8 mouse cellular contexts compared by ENCODE assay signal in the genomic region with DNA sequence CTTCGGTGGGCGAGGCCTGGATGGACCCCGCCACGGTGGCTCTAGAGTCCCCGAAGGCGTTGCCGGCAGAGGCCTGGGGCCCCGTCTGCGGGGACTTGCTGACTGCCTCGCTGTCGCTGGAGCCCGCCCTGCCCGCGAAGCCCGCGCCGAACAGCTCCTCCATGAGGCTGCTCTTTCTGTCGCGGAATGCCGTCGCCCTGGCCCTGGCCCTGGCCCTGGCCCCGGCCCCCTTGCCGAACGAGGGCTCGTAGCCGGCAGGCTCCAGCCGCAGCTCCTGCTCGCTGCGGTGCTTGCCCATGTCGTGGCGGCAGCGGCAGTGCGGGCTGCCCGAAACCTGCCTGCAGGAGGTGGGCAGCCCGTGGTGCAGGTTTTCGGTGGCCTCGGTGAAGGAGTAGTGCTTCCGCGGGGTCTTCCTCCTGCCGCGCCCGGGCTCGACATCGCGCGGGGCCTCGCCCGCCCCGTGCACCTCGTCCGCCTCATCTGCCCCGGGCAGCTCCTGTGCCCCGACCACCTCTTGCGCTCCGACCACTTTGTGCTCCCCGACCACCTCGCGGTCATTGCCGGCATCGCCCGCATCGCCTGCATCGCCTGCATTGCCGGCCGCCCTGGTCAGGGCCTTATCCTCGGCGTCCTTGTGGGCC. TPM values are rescaled to one million over a fixed set of nuclear protein-coding genes. Genes with fewer than 3 reads are reported as not detected.
DNase-seq lines count a peak whose midpoint lies in the region; ATAC-seq lines count a peak whose summit lies in the region.

No protein-coding gene starts in this region.

- H3K4me2 ChIP-seq in forebrain, embryonic 16.5 days (ENCODE audit: low read length), result peak overlapping the region; percentile 96

- H3K4me1 ChIP-seq in forebrain, embryonic 16.5 days (replicated peaks; ENCODE audit: control insufficient read depth, insufficient read depth, low read length), result peaks cover 14% of the 10 kb centered on the region

- WGBS in forebrain, embryonic 16.5 days, result under 1% methylated on average over 67 of the region's 67 CpGs

- H3K27me3 ChIP-seq in forebrain, embryonic 16.5 days (replicated peaks; ENCODE audit: control insufficient read depth, insufficient read depth, low read length), result no peaks in the 10 kb centered on the region

- H3K27ac ChIP-seq in forebrain, embryonic 16.5 days (ENCODE audit: low read length), result peak overlapping the region; percentile 58

- H3K36me3 ChIP-seq in forebrain, embryonic 16.5 days (ENCODE audit: control insufficient read depth, insufficient read depth), result no peaks in the 10 kb centered on the region; the same call in 1 of the 2 replicates

- peak overlapping the region; percentile 90 for H3K9ac ChIP-seq in forebrain, embryonic 16.5 days (replicated peaks; ENCODE audit: low read depth, low read length)

- peak; percentile 40 for DNase-seq in T-cell, adult 2 months (ENCODE audit: low spot score)
- DNase-seq in cerebellum, adult 18-20 months, result peak; percentile 59 to 73
- DNase-seq in heart, postnatal 4 days, result peak; percentile 82
- DNase-seq in left cerebral cortex, postnatal 14 days (ENCODE audit: low spot score in 2 of 2), result peak; percentile 43 to 52
- peak; percentile 21 to 37 for DNase-seq in right cerebral cortex, adult 2 months (ENCODE audit: low spot score in 2 of 2)
- peak; percentile 63 for DNase-seq in yolk sac, embryonic 10.5 days (ENCODE audit: low spot score)

- no peaks in the 10 kb centered on the region for H3K9me3 ChIP-seq in forebrain, embryonic 16.5 days (ENCODE audit: control insufficient read depth, low read length)

- peak; percentile 80 for ATAC-seq in forebrain, embryonic 16.5 days
- peak; percentile 67 for ATAC-seq in megakaryocyte, adult 5-6 weeks (ENCODE audit: poor library complexity, severe bottlenecking)

- intact Hi-C loops in left cerebral cortex, postnatal 14 days (cut with DNase I), result no loop called here

- H3K4me3 ChIP-seq in forebrain, embryonic 16.5 days (replicated peaks; ENCODE audit: low read length), result peak overlapping the region; percentile 55

RNA-seq across cellular contexts. Expression of a gene that starts 14.0 kb away (rescaled TPM):
- 188 and 197 TPM in 2 replicates for polyA plus RNA-seq in forebrain, embryonic 16.5 days (2015; fragmentation: Nextera tagmentation; extraction: Ambion mirVana)
- 10 to 100 TPM; 20.4 to 20.6 TPM for total RNA-seq in heart, postnatal 4 days (2021)
- 10 to 100 TPM; 63.8 to 71.0 TPM for total RNA-seq in left cerebral cortex, postnatal 14 days (2021)
- 4.4 and 5.5 TPM in 2 replicates for total RNA-seq in megakaryocyte, adult 5-6 weeks (2015)
- 6.0 and 7.1 TPM in 2 replicates for total RNA-seq in megakaryocyte, adult 5-6 weeks (2017)

RNA-seq across cellular contexts. Expression of a gene that starts 31.7 kb away (rescaled TPM):
- 432 and 519 TPM in 2 replicates for polyA plus RNA-seq in forebrain, embryonic 16.5 days (2015; fragmentation: Nextera tagmentation; extraction: Ambion mirVana)
- 100 to 1,000 TPM; 118 to 131 TPM for total RNA-seq in heart, postnatal 4 days (2021)
- total RNA-seq in left cerebral cortex, postnatal 14 days (2021), result 10 to 100 TPM; 49.9 to 58.0 TPM
- total RNA-seq in megakaryocyte, adult 5-6 weeks (2015), result 41.8 and 53.3 TPM in 2 replicates
- 71.5 and 75.2 TPM in 2 replicates for total RNA-seq in megakaryocyte, adult 5-6 weeks (2017)

RNA-seq across cellular contexts. Expression of a gene that starts 32.9 kb away (rescaled TPM):
- 0.76 and 1.2 TPM in 2 replicates for polyA plus RNA-seq in forebrain, embryonic 16.5 days (2015; fragmentation: Nextera tagmentation; extraction: Ambion mirVana)
- total RNA-seq in heart, postnatal 4 days (2021), result 1 to 10 TPM; 1.5 to 1.7 TPM
- 1 to 10 TPM in 1 of 2 experiments, under 1 TPM in 1; 0.88 to 1.5 TPM for total RNA-seq in left cerebral cortex, postnatal 14 days (2021)
- not detected in 2 replicates for total RNA-seq in megakaryocyte, adult 5-6 weeks (2015)
- total RNA-seq in megakaryocyte, adult 5-6 weeks (2017), result 0.12 and 0.15 TPM in 2 replicates

RNA-seq across cellular contexts. Expression of a gene that starts 41.0 kb away (rescaled TPM):
- 1.0 and 2.1 TPM in 2 replicates for polyA plus RNA-seq in forebrain, embryonic 16.5 days (2015; fragmentation: Nextera tagmentation; extraction: Ambion mirVana)
- 100 to 1,000 TPM; 519 to 549 TPM for total RNA-seq in heart, postnatal 4 days (2021)
- 1 to 10 TPM in 1 of 2 experiments, under 1 TPM in 1; 0.89 to 1.5 TPM for total RNA-seq in left cerebral cortex, postnatal 14 days (2021)
- 0.76 and 0.89 TPM in 2 replicates for total RNA-seq in megakaryocyte, adult 5-6 weeks (2015)
- total RNA-seq in megakaryocyte, adult 5-6 weeks (2017), result not detected in 2 replicates

Comparison
In these comparisons a context has a peak if more than half of its experiments do, and no peak if none do; other contexts are left out.
1. Peak in every context shown above with its lines: DNase-seq, ATAC-seq, H3K4me3 ChIP-seq and H3K27ac ChIP-seq.
2. DNase-seq: peak in every context shown above with its lines; median percentile 82 in heart, postnatal 4 days; 66 in cerebellum, adult 18-20 months; 63 in yolk sac, embryonic 10.5 days; 48 in left cerebral cortex, postnatal 14 days; 40 in T-cell, adult 2 months; 29 in right cerebral cortex, adult 2 months.